Mouse (Mus musculus): ENCODE measurements at regions not wholly inside any gene's neighbourhood (a gene's known extent, or its start where the extent isn't known, plus 50 kb on each side); places are given as distances from the start of the nearest gene placed in this dataset.

GRCm38 (mm10) chr12:99629606-99630005 lies 66.2 kb upstream of the Foxn3 start:
- TF ChIP-seq EP300 (IDR thresholded peaks at IDR 0.05; ENCODE audit: low read depth) (no peak), CTCF (IDR thresholded peaks at IDR 0.05; ENCODE audit: low read depth) (no peak)
